Mouse (Mus musculus): ENCODE data around the gene Ptges3l.
"Not testable (repeated sequence)": the region's sequence is repeated elsewhere in the genome, so short reads cannot be mapped to it uniquely, and the experiment has no call there.

Gene Ptges3l

GRCm38 (mm10) chr11:101424925-101425813 is at the start of gene Ptges3l, which contains the start of gene Rundc1:
TSS of gene Ptges3l (minus strand) at chr11:101425333.
TSS of gene Rundc1 (plus strand) at chr11:101425085.
- peak; percentile 99 for DNase-seq

GRCm38 (mm10) chr11:101474298-101474697 is 49.2 kb upstream of the Ptges3l start:
- no peak for DNase-seq

- DNase-seq, result not testable (repeated sequence)
Observed at GRCm38 (mm10) chr11:101473686-101474085, 48.6 kb upstream of the Ptges3l start.

DNA sequence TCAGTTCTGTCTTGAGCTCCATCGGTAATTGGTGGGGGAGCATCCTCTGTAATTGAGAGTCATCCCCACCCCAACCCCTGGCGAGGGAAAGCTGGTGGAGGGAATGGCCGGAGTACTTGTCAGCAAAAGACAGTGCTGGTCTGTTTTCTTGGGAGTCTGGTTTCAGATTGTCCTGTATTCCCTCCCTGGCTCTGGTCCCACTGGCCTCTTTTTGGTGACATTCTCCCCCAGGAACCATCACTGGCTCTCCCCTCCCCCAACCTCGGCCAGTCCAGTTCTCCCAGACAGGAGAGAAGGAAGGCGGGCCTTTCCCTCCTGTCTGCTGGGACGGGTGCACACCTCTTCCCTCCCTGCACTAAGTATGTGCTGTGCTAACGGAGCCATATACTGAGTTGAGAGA is 47.2 kb upstream of the Ptges3l start:
- DNase-seq, result no peak

DNA sequence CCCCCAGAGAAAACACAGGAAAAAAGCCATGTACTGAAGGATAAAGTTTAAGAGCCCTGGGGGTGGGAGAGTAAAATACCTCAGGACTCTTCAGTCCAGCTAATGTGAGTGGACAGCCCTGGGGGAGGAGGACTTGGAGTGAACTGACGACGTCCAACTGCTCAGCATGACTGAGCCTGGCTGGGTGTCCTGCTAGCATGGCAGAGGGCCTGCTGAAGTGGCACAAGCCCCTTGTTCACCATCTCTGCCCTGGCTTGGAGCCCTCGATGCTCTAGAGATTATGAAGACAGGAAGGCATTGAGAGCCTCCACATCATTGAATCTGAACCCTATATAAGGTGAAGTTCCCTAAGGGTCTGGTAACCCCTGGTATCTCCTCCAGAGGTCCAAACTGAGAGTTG is 46.8 kb upstream of the Ptges3l start:
- DNase-seq, result no peak

DNA sequence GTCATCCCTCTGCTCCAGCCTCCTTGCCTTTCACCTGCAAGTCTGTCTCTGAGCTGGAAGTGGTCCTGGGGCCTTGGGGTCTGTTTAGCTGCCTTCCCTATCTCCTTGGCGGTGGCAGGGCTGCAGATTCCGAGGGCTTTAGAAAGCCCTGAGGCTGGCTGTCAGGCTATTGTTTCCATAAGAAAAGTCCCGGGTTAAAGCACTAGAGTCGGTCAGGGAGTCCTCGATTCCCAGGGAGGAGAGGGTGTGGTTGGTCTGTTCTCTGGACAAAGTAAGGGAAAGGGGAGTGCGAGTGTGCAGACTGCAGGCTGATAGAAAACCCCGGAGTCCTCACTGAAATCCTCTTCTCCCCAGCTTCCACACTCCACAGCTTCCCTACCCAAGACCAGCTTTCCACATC is 45.1 kb upstream of the Ptges3l start:
- no peak for DNase-seq

GRCm38 (mm10) chr11:101469155-101469554 is 44.0 kb upstream of the Ptges3l start:
- no peak for DNase-seq

- no peak for DNase-seq
Observed at GRCm38 (mm10) chr11:101468731-101469130, 43.6 kb upstream of the Ptges3l start.

DNA sequence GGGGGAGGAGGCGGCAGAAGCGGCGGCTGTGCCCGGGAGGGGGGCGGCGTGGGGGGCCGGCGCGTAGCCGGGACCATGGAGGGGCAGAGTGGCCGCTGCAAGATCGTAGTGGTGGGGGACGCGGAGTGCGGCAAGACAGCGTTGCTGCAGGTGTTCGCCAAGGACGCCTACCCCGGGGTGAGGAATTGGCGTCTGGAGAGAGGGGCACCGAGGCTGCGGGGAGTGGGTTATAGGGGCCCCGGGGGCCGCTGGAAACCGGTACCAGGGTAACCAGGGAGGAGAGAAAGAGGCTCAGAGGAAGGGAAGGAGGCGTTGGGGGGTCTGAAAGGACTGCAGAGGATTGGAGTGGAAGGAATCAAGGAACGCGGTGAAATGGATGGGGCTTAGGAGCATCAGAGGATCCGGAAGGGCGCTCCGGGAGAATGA is 43.1 kb upstream of the Ptges3l start:
- no peak for DNase-seq

DNA sequence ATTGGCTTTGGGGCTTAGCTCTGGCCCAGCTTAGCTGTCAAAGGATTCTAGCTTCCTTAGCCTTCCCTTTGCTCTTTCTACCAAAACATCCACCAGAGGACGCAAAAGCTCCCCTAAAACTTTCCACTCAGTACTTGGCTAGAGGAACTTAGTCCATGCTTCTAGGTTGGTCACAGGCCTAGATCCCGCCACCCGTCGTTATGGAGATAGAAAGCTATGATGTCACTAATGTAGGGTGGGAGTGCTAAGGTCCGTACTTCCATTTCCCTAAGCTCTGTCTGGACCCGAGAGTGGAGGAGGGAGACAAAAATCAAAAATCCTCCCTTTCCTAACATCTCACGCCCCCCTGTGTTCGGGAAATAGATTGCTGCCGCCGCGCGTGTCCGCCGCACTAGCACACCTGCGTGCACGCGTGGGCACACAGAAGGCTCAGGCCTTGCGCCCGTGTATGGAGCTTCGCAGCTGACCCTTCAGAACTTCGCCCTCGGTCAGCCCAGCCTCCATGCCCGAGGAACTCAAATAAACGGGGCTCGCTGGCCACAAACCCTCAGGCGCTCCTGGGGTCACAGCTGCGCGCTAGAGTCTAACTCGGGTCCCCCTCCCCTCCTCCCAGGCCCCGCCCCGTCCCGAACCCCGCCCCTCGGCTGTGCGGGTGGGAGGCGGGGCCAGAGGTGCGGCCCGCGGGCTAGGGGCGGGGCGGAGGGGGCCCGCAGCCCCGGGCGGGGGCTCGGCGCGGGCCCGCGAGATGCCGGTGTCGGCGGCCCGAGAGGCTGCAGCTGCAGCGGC is 42.5 kb upstream of the Ptges3l start:
- DNase-seq, result peak; percentile 83

DNA sequence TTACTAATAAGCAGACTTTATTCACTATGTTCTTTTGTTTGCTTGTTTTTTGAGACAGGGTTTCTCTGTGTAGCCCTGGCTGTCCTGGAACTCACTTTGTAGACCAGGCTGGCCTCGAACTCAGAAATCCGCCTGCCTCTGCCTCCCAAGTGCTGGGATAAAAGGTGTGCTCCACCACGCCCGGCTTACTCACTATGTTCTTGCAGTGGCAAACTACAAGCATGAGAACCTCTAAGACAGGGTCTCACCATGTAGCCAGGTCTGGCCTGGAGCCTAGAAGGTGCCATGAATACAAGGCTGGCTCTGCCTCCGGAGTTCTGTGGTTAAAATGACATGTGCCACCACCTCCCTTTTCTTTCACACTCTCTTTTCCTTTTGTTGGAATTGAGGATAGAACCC is 41.4 kb upstream of the Ptges3l start:
- not testable (repeated sequence) for DNase-seq

DNA sequence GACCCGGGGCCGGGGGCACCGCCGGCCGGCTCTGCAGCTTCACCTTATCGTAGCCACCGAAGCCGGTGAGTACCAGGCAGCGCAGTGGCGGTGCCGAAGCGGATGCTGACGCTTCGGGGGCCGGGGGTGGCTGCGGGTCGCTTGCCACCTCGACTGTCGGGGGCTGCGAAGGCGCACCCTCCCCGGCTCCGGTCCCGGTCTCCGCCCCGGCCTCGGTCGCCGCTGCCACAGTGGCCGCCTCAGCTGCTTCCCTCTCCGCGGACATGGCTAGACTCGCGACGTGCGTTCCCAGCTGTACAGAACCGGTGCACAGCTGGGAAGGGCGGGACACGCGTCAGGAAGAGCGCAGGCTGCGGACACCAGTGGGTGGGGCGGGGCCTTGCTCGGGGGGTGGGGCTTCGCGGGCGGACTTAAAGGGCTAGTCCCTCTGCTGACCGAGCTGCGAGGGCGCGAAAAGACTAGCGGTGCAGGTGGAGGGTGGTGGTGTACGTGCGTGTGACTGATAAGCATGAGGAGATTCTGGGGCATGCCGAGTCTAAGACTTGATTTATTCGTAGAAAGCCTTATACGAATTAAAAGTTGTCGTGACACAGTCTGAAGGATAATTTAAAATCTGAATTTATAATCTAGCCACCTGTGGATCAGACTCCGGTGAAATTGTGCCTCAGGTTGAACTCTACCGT is 40.9 kb upstream of the Ptges3l start, which contains the start of gene Vat1:
Gene Vat1, minus strand, starts transcription at position 362 of the 683 bp plus-strand sequence.
- peak; percentile 80 for DNase-seq

DNA sequence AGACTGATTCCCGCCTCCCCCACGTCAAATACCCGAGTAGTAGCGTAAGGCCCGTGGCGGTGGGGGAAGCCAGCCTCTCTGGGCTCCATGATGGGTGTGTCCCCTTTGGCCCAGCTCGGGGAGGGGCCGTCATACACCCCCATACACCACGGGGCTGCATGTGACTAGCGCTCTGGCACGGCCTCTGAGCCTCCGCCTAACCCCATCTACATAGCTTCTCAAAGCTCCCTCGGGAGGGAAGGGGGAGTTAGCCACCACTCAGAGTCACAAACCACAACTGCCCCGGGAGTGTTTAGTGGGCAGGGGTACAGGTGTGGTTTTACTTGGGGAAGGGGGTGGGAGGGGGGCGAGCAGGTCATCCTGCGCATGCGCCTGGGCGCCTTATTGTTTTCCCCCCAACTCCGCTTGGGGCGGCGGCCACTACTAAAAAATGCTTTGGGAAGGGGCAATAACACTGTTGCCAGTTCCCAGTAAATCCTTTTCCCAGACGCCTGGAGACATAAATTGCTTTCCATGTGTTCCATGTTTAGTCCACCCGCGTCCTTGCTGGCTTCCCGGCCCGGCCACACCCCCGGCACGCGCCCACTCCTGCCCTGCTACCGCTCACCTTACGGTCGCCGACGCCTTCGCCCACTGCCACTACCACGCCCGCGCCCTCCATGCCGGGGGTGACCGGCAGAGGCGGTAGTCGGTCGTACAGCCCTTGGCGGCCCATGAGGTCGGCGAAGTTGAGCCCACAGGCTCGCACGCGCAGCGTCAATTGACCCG is 40.2 kb upstream of the Ptges3l start:
- peak; percentile 86 for DNase-seq

GRCm38 (mm10) chr11:101464211-101465100 is 39.3 kb upstream of the Ptges3l start, which contains the start of gene Rnd2:
TSS of gene Rnd2 (plus strand) at chr11:101464999.
- peak; percentile 84 for DNase-seq

- no peak for DNase-seq
Observed at GRCm38 (mm10) chr11:101462583-101463440, 37.7 kb upstream of the Ptges3l start.

- no peak for DNase-seq
Observed at GRCm38 (mm10) chr11:101462141-101462540, 37.0 kb upstream of the Ptges3l start.

- no peak for DNase-seq
Observed at GRCm38 (mm10) chr11:101460321-101460720, 35.2 kb upstream of the Ptges3l start.

DNA sequence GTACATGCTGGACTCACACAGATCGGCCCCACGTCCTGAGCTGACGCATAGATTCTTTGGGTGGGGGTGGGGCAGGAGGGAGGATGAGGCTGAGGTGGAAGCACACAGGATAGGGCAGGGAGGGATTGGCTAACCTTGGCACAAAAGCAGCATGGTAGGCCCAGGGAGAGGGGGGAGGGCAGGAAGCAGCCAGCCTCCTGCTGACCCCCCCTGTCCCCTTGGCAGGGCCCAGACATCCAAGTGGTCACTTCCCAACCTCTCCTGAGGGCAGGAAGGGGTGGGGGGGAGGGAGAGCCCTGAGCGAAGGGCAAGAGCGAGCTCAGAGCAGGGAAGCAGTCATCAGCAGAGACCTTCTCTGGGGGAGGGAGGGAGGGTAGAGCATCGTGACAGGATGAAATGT is 34.6 kb upstream of the Ptges3l start:
- peak; percentile 79 for DNase-seq

- no peak for DNase-seq
Observed at GRCm38 (mm10) chr11:101458217-101458616, 33.1 kb upstream of the Ptges3l start.

- no peak for DNase-seq
Observed at GRCm38 (mm10) chr11:101457631-101458030, 32.5 kb upstream of the Ptges3l start.
